Mouse (Mus musculus) left cerebral cortex, adult 11 months (tissue): ENCODE measurements around the gene Rasal2.

Experiments used
- DNase-seq: peaks from one replicate; pipeline ENCODE4 v3.0.0; 2022; ENCODE audit warnings: low spot score

The Rasal2 gene

DNA sequence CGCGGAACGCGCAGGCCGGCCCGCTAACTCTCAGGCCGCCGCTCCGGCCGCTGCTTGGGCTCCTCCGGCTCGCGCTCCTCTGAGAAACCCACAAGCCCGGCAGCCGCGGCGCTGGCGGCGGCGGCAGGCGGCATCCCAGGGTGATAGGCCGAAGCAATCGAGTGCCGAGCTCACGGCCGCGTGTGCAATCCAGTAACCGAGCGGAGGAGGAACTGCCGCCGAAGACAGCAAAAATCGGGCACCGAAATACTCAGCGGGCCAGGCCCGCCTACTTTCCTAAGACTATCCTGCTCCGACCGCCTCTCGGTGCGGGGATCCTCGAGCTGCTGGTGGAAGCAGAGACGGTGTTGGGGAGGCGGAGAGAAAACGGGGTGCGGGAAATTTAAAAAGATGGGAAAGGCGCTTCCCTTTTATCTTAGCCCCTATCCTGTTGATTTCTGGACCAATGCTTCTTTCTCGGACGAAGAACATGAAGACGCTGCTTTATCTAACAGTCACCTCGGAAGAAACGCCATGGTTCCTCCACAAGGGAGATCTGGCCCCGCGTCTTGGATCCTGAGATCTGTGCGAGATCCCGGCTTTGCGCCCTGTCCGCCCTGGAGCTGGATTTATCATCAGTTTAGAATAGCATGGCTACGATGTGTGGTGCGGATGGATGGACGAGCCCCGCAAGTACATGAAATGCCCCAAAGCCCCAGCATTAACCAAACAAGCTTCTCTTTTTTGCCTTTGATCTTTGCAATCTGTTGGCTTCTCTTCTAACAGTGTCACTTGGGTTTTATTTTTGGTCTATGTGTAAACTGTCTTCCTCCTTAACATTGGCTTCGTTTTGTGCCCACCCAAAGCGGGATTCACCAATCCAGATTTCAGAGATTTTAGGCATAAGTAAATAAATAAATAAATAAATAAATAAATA, at the start of gene Rasal2:
Gene Rasal2, minus strand, starts transcription at position 142 of the 916 bp plus-strand sequence.
- DNase-seq: peak; percentile 94

DNA sequence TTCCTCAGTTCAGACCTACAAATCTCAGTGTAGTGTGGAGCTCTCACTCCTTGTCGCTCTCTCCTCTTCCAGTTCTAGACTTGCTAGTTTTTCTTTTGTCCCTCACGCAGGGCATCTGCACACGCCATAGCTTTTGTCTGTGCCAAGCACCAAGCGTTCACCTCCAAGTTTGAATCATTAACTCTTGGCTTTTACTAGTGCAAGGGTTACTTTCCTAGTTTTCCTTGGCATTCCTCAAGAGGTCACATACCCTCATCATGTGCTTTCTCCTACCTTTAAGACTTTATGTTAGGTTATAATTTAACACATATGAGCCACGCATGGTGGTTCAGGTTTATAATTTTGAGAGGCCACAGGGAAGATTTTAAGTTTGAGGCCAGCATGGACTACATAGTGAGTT, 48.9 kb upstream of the Rasal2 start:
- no peak for DNase-seq

DNA sequence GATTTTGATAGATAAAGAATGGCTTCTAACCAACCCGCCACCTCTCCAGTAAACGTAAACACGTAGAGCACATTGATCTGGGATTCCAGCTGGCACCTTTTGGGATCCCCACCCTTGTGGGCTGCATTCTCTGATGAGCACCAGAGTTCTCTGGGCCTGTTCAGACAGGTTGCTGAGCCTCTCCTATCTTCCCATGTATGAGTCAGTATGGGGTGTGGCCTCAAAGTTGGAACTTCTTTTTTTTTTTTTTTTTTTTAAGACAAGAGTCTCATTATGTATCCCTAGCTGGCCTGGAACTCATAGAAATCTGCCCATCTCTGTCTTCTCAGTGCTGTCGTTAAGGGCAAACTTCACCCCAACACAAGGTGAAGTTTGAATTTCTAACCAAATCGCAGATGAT, 47.5 kb upstream of the Rasal2 start:
- DNase-seq: no peak

DNA sequence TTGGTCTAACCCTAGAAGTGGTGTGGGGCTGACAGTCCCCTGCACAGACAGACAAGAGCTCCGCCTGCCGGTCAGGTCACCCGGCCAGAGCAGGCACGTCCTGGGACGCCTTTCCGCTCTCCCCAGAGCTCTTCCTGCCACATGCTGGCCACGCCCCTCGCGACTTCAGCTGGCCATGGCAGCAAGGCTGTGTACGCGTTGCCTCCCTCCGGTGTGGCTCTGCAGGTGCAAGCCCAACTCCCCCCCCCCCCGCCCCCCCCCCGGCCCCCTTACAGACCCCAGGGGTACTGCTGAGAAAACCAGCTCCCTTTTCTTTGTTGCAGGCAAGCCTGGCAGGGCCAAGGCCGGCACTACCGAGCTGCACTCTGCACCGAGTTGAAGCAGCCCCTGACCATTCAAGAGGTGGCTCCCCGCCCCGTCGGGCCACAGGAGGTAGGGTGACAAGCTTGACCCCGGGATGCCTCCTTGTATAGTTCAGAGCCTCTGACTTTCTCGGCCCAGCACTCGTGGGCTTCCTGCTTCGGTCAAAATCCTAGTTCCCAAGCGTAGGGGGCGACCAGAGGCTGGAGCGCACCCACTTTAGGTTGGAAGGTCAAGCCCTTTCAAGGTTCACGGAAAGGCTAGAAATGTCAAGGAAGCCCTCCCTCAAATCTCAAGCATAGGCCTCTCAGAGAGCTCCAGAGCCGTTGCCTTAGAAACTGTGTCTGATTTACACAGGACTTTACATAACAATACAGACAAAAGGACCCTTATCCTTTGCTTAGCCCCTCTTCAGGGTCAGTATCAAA, 46.2 kb upstream of the Rasal2 start, which contains the start of gene Cryzl2:
Gene Cryzl2, plus strand, starts transcription at position 157 of the 788 bp plus-strand sequence.
- DNase-seq: no peak

DNA sequence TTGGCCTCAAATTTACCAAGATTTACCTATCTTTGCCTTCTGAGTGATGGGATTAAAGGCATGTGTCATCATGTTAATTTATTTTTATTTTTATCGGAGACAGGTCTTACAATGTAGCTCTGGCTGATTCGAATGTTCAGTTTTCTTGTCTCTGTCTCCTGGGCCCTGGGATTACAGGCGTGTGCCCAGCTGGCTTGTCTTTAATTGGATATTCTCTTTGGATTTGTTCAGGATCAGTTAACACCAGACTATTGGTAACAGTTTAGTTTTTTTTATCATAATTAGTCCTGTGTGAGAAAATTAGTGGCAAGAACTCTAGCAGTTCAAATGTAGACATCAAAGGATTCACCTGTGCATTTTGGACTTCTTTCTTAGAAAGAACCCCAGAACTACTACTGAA, 45.4 kb upstream of the Rasal2 start:
- no peak for DNase-seq

DNA sequence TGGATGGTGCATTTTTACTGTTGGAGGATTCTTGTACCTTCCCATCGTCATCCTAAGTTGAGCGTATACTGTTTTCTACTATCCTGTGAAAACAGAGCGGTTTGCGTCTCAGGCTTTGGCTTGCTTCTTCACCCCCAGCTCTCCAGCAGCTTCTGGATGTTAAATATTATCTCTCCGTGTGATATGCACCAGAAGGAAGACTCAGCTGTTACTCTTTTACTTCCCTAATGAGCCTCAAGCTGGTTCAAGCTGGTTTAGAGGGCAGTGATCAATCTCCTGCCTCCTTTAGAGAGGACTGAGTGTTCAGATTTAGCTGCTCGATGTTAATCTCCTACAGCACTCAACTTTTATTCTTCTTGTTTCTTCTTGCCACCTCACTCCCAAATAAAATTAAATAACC, 42.5 kb upstream of the Rasal2 start:
- DNase-seq: no peak

DNA sequence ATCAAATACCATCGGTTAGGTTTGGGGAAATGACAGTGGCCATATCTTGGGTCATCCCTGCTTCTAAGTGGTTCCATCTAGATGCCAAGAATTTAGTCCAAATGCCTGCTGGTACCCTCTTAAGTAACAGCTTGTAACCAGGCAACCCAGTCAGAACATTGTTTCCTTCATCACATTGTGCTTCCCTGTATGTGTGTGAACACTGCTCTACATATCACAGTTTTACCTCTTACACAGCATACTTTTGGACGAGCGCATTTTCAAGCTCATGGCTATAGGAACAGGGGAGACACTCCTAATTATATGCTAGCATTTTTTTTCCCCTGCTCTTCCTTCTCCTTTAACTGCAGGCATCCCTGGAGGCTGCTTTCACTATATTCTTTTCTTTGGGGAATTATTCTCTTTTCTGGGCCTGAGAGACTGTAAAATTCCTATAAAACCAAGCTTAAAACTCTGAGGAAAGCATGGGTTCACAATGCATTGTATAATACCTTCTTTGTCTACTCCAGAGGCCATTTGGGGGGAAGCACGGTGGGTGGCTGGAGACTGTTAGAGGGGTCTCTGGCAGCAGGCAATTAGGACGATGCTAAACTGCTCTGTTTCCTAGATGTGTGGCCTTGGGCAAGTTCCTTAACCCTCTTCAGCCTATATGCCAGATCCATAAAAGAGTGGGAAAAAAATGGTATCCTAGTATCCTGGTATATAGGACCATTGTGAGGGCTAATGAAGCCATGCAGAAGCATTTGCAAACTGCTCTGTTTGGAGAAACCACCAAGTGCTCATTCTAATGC, 40.6 kb upstream of the Rasal2 start:
- DNase-seq: no peak

DNA sequence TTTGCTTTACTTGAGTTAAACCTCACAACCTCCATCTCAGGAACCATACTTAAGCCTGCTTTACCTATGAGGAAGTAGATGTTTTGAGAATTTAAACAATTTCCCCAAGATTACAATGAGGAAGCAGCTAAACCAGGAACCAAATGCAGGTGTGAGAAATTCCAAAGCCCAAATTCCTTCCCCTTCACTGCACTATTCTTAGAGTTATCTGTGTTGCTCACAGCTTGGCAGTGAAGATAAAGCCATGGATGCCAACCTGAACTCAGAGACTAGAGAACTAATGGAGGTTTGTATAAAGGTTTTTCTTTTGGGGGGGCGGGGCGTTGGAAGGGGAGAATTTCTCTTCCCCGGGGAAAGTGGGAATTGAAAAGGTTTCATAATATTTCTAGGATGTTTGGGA, 39.9 kb upstream of the Rasal2 start:
- no peak for DNase-seq

DNA sequence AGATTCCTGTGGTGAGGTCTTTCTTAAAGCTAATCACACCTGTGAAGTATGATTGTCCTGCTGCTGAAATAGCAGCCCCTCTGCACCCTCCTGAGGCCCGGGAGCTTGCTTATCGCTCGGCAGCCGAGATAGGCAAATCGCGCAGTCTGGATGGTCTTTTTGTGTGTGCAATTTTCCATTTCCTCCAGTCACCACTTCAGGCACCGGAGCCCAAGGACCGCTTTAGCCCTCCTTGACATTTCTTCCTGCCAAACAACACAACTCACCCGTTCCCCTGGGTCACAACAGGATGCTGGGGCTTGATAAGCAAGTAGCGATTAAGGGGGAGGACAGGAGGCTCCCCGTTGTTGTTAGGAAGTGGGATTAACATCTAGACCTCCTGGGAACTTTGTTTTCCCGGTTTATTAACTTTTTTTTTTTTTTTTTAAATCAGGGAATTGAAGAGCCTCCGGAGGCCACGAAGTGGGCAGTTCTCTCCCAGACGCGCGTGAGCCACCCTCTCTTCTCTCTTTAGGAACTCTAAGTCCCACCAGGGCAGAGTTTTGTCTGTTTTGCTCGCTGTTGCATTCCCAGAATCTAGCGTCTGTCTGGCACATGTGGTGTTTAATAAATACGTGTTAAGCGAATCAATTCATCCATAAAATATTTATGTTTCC, 37.7 kb upstream of the Rasal2 start:
- no peak for DNase-seq

DNA sequence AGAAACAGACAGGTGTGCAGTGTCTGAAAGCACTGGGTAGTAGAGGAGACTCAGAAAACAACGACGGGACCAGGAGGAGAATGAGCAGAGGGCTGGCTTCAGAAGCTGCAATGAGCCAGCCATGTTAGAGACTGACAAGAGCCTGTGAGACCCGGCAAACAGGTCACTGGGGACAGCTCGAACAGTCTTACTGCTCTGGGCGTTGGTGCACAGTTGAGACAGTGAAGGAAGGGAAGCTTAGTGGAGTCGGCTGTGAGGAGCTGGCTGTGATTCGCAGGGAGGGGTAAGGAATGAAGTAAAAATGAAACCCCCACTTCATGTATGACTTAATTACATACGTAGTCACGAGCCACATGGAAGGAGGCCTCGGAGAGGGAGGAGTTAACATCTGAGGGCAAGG, 37.1 kb upstream of the Rasal2 start:
- DNase-seq: no peak

DNA sequence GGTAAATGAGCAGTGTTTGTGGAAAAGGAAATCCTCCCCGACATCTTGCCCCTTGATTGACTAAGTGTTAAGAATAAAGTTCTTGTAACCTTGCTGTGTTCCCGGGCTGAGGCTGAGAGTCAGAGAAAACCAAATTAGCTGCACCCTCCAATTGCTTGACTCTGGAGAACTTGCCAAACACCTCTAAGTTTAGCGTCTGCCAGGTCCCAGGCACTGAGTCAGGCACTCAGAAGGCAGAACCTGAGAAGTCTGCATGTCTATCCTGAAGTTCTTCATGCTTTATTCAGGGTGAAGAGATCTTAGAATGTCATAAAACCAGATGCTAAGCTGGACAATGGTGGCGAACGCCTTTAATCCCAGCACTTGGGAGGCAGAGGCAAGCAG, 36.4 kb upstream of the Rasal2 start:
- no peak for DNase-seq

DNA sequence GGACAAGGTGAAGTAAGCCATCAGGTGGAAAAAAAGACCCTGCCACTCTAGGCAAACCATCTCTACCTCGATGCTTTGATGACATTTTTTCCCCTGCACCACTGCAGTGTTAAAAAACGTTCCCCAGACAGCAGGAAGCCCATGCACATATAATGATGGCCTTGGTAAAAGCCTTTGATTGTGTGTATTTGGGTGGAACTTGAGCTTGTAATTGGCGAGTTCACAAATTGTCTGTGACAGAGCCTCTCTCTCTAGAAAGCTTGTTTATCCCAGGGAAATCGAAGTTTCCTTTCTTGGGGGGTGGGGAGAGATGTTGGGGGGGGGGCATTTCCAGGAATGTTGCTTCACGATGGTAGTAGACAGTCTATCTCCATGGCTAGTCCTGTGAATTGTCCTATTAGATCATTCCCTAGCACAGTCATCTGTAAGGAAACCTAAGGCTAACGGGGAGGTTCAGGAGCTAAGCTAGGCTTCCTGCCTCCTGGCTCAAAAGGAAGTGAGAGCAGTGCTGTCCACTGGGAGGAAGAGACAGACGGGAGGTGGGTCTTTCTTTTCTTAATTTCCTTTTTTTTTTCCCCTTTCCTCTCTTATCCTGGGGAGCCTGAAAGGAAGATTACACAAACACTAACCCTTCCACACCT, 35.9 kb upstream of the Rasal2 start:
- DNase-seq: no peak

DNA sequence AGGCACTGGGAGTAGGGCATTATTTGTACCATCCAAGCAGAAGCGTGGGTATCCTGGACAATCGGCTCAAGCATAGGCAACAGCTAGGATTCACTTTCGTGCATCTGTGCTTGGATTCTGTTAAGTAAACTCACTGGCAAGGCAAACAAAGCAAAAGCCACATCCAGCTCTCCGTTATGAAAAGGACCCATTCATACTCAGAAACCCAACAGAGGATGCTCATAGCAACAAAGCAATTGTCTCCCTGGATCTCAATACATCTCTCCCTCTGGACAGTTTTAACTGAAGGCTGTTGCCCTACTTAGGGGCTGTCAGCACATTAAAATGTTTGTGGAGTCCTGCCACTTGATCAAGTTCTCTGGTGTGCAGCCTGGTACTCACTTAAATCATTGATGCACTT, 34.7 kb upstream of the Rasal2 start:
- no peak for DNase-seq

DNA sequence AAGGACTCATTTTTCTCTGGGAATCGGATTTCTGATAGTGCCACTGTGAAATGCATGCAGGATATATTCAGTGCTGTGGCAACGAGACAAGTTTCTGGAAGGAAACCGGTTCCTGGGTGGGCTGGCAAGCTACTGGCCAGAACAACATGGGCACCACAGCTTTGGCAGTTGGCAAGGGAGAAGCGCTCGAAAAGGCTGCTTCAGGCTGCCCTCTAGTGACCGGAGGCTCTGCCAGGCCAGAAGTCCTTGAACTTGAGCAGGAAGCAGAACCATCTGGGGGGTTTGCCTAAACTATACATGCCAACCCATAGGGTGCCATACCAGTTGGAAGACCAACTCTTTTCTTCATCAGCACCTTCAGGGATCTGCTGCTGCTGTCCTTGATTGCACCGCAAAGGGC, 33.9 kb upstream of the Rasal2 start:
- peak; percentile 65 for DNase-seq

DNA sequence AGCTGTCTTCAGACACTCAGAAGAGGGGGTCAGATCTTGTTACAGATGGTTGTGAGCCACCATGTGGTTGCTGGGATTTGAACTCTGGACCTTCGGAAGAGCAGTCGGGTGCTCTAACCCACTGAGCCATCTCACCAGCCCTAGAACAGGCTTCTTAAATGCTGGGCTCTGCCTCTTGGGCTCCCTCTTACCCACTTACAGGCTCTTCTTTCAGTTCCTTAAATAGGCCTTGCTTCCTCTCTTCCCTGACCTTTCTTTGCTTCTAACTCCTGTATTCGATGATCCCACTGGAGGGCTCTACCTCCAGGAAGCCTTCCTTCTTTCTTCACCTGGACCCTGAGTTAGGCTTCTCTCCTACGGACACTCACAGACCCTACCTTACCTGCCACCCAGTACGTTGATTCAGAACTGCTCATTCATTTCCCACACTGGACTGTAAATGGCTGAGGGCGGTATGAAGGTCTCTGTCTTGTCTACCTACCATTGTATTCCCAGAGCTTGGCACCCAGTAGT, 33.1 kb upstream of the Rasal2 start:
- DNase-seq: no peak

DNA sequence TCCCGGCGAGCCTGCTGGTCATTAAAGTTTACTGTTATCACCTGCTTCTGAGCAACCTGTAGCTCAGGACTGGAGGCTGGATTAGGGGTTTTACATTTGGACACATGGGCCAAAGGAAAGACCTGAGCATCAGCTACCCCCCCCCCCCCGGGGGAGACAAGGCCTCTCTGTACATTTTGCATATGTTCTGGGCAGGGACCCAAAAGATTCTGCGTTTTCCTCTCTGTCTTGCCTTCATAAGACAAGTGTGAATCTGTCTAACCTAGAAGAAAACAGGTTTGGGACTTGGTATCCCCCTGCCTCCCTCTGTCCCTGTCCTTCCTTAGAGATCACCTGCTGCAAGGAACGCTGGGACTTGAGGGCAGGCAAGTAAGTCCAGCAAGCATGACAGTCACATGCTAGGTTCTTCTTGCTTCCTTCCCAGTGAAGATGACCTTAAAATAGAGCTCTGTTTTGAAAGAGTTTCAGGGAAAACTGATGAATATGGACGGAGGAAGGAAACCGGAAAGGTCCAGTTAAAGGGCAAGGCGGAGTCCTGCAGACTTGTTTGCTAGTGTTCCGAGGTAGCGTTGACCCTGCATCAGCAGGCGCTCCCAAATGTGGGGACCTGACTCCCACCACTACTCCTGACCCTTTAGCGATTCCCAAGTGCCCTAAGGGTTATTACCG, 32.4 kb upstream of the Rasal2 start:
- no peak for DNase-seq

DNA sequence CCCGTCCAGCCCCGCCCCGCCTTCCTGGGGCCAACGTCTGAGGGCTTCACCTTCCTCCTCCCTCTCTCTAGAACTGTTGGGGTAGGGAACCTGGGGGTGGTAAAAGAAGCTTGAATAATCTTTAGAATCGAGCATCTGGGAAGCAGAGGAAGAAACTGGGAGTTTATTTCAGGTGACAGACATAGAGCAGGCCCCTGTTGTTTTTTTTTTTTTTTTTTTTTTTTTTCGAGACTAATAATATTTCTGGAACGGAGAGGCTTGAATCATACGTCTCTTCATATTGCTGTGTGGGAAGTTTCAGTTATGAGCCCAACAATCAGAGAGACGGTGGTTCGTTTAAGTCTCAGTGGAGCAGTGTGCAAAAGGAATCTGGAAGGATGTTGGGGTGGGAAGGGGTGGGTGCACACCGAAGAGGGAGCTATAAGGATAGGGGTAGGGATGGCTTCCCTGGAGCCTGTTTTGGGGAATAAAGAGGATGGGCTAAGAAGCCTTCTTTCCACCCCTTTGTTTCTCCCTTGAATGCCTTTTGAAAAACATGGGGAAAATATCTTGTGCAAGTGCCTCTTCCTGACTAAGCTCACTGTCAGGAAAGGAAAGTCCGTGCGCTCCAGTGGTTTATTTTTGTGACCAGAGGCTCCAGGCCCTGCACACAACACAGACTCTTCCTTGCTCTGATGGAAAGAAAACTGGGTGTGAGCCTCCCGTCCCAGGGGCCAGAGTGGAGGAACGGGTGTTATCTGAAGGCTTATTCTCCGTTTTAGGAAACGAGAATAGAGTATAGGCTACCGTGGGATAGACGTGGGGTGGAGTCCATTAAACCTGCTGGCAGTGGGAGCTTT, 31.5 kb upstream of the Rasal2 start:
- no peak for DNase-seq

DNA sequence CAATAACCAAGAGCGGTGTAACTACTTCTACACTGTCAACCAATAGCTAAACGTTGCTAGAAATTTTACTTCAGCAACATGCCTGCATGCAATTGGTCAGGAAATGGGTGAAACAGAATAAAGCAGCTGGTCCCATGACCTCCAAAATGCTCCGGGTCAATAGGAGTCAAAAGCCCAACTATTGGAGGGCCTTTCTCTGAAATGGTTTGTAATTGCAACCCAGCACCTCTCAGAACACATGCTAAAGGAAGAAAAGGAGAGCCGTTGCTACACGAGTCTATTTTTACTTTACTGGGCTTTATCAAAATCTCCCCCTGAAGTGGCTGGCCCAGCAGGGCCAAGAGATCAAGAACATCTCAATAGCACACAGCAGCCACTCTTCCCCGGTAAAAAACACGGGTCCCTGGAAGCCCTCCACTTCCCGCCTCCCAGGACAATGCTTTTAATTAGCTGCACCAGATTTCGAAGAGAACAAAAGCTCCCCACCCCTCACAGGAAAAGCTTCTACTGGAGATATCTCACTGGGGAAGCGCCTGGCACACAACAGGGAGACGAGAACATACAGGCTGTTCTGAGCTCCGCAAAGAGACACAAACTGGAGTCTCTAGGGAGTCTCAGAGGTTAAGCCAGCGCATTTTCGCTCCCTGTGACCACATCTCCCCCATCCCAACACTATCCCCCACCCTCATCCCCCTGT, 30.8 kb upstream of the Rasal2 start:
- DNase-seq: no peak
